Mouse (Mus musculus): Measurements from ENCODE around the gene Gnpat.
"Not testable (repeated sequence)": the region's sequence is repeated elsewhere in the genome, so short reads cannot be mapped to it uniquely, and the experiment has no call there.

Gnpat gene

GRCm38 (mm10) chr8:124842929-124843328 lies 19.9 kb upstream of the Gnpat start:
- DNase-seq (ENCODE audit: low spot score), result not testable (repeated sequence)

GRCm38 (mm10) chr8:124845131-124845530 lies 17.7 kb upstream of the Gnpat start:
- DNase-seq (ENCODE audit: low spot score), result no peak

GRCm38 (mm10) chr8:124845573-124845972 lies 17.3 kb upstream of the Gnpat start:
- DNase-seq (ENCODE audit: low spot score), result no peak

GRCm38 (mm10) chr8:124853511-124853910 lies 9.3 kb upstream of the Gnpat start:
- DNase-seq (ENCODE audit: low spot score), result no peak

GRCm38 (mm10) chr8:124859466-124859865 lies 3.4 kb upstream of the Gnpat start:
- no peak for DNase-seq (ENCODE audit: low spot score)

GRCm38 (mm10) chr8:124860188-124860587 lies 2.6 kb upstream of the Gnpat start:
- DNase-seq (ENCODE audit: low spot score), result no peak

- DNase-seq (ENCODE audit: low spot score), result no peak
Measured at GRCm38 (mm10) chr8:124863163-124863677, 387 bp downstream of the Gnpat start.

GRCm38 (mm10) chr8:124863729-124864128 lies 896 bp downstream of the Gnpat start:
- DNase-seq (ENCODE audit: low spot score), result no peak

GRCm38 (mm10) chr8:124866669-124867068 lies 3.8 kb downstream of the Gnpat start:
- no peak for DNase-seq (ENCODE audit: low spot score)

GRCm38 (mm10) chr8:124867126-124867525 lies 4.3 kb downstream of the Gnpat start:
- no peak for DNase-seq (ENCODE audit: low spot score)

GRCm38 (mm10) chr8:124869708-124870107 lies 6.9 kb downstream of the Gnpat start:
- no peak for DNase-seq (ENCODE audit: low spot score)

- no peak for DNase-seq (ENCODE audit: low spot score)
Measured at GRCm38 (mm10) chr8:124871474-124871873, 8.6 kb downstream of the Gnpat start.

- DNase-seq (ENCODE audit: low spot score), result no peak
Measured at GRCm38 (mm10) chr8:124872081-124872480, 9.2 kb downstream of the Gnpat start.

GRCm38 (mm10) chr8:124872690-124873089 lies 9.9 kb downstream of the Gnpat start:
- no peak for DNase-seq (ENCODE audit: low spot score)

GRCm38 (mm10) chr8:124878141-124878540 lies 15.3 kb downstream of the Gnpat start:
- no peak for DNase-seq (ENCODE audit: low spot score)

- no peak for DNase-seq (ENCODE audit: low spot score)
Measured at GRCm38 (mm10) chr8:124878946-124879526, 16.2 kb downstream of the Gnpat start.

GRCm38 (mm10) chr8:124888385-124888784 lies 25.6 kb downstream of the Gnpat start:
- no peak for DNase-seq (ENCODE audit: low spot score)

- DNase-seq (ENCODE audit: low spot score), result no peak
Measured at GRCm38 (mm10) chr8:124892596-124892995, 29.8 kb downstream of the Gnpat start.

- no peak for DNase-seq (ENCODE audit: low spot score)
Measured at GRCm38 (mm10) chr8:124896010-124896631, 33.3 kb downstream of the Gnpat start.

- DNase-seq (ENCODE audit: low spot score), result peak; percentile 46
Measured at GRCm38 (mm10) chr8:124896632-124897385, 34.0 kb downstream of the Gnpat start.

- DNase-seq (ENCODE audit: low spot score), result peak; percentile 91
Measured at GRCm38 (mm10) chr8:124897386-124898250, 34.8 kb downstream of the Gnpat start, which contains the start of the genes Exoc8 and Sprtn. Gene Exoc8 (minus strand): TSS chr8:124897705. Gene Sprtn (plus strand): TSS chr8:124897886.

All from left cerebral cortex, adult 11 months (tissue).